Comparison of ENCODE assay signal across 18 mouse cellular contexts in the genomic region with DNA sequence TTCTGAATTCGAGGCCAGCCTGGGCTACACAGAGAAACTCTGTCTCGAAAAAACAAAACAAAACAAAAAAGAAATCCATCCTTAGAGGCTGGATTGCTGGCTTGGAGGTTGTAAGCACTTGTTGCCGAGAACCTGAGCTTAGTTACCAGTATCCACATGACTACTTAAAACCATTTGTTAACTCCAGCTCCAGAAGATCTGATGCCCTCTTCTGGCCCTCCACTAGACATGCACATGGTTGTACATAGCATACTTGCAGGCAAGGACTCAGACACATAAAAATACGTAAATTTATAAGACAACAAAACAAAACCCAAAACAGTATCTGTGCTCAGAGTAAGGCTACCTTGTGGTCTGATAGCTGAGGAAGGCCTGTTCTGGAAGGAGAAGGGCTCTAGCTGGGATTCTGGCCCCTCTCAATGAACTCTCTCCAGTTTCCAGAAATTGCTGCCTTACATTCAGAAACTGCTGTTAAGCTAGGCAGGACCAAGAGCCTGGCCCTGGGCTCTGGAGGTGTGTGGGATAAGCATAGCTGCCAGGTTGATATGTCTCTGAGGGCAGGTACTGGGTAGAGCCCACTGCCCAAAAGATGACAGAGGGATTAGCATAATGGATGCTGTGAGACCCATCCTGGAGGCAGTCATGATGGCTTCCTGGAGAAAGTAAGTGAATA. TPM values are rescaled to one million over a fixed set of nuclear protein-coding genes. Genes with fewer than 3 reads are reported as not detected.
DNase-seq lines count a peak whose midpoint lies in the region; ATAC-seq lines count a peak whose summit lies in the region.
"Had no signal": no experiment of that assay in that cellular context is flagged by ENCODE, and none has a peak within 500 bp of the region (broad histone marks: within the 10 kb centered on the region; RNA-seq: fewer than 3 reads in every experiment).

No protein-coding gene starts in this region.

- H3K4me1 ChIP-seq in kidney, embryonic 15.5 days = peaks cover 50% of the 10 kb centered on the region

- 91% methylated on average over 4 of the region's 4 CpGs for WGBS in kidney, embryonic 15.5 days

- no peaks in the 10 kb centered on the region for H3K27me3 ChIP-seq in kidney, embryonic 15.5 days
- H3K27me3 ChIP-seq: stomach, embryonic 15.5 days had no signal

- no peak overlapping the region for H3K27ac ChIP-seq in kidney, embryonic 15.5 days
- H3K27ac ChIP-seq: stomach, embryonic 15.5 days had no signal

- H3K9me3 ChIP-seq in kidney, embryonic 15.5 days (replicated peaks) = no peaks in the 10 kb centered on the region
- H3K9me3 ChIP-seq: stomach, embryonic 15.5 days had no signal

- peak; percentile 2 for DNase-seq in gastrocnemius, postnatal 10 days
- DNase-seq in gastrocnemius, postnatal 4 days (ENCODE audit: low spot score in 2 of 2) = no peak
- peak; percentile 3 for DNase-seq in kidney, adult 18-20 months
- peak; percentile 42 for DNase-seq in 3T3-L1 (ENCODE audit: low read depth, low spot score)
- DNase-seq in ES-CJ7 (ENCODE audit: low read depth, low spot score) = peak; percentile 54
- no peak for DNase-seq in urinary bladder, postnatal 25 days (ENCODE audit: low spot score)
- DNase-seq in frontal cortex, postnatal 25 days (ENCODE audit: low spot score in 2 of 2) = no peak
- DNase-seq: thymus, postnatal 25 days had no signal

- no peak overlapping the region for H3K4me2 ChIP-seq in kidney, embryonic 15.5 days
- H3K4me2 ChIP-seq: midbrain, embryonic 11.5 days; stomach, embryonic 15.5 days had no signal

- no peak overlapping the region for H3K4me3 ChIP-seq in kidney, embryonic 15.5 days (replicated peaks)
- H3K4me3 ChIP-seq: erythroblast, embryonic 14.5 days; stomach, embryonic 15.5 days had no signal

- no peak overlapping the region for H3K9ac ChIP-seq in kidney, embryonic 15.5 days
- H3K9ac ChIP-seq: stomach, embryonic 15.5 days had no signal

- peaks cover 83% of the 10 kb centered on the region for H3K36me3 ChIP-seq in kidney, embryonic 15.5 days

- no peak for ATAC-seq in kidney, embryonic 15.5 days (replicated peaks; ENCODE audit: low FRiP score)

RNA-seq across cellular contexts. Expression of gene Phyhd1, which starts 4.8 kb away (rescaled TPM):
- 10 to 100 TPM; 11.3 to 12.4 TPM for total RNA-seq in gastrocnemius, postnatal 10 days (2021)
- total RNA-seq in gastrocnemius, postnatal 4 days (2021) = 10 to 100 TPM; 16.7 to 19.3 TPM
- 11.5 and 13.3 TPM in 2 replicates for polyA plus RNA-seq in kidney, embryonic 15.5 days (2015; fragmentation: Nextera tagmentation; extraction: Ambion mirVana)

RNA-seq across cellular contexts. Expression of gene Gm28038, which starts 19.6 kb away (rescaled TPM):
- not detected for total RNA-seq in gastrocnemius, postnatal 10 days (2021)
- total RNA-seq in gastrocnemius, postnatal 4 days (2021) = not detected
- not detected in 2 replicates for polyA plus RNA-seq in kidney, embryonic 15.5 days (2015; fragmentation: Nextera tagmentation; extraction: Ambion mirVana)
- total RNA-seq: layer of hippocampus, postnatal 10 days had no signal
- polyA plus RNA-seq: erythroblast, embryonic 14.5 days; frontal cortex, adult 2 months; heart, embryonic 14.5 days; limb, embryonic 11.5 days; lung, embryonic 16.5 days; midbrain, embryonic 11.5 days; neural tube, embryonic 11.5 days; stomach, embryonic 15.5 days had no signal

RNA-seq across cellular contexts. Expression of gene Gm28035, which starts 20.8 kb away (rescaled TPM):
- under 1 TPM; 0.42 to 0.86 TPM for total RNA-seq in gastrocnemius, postnatal 10 days (2021)
- total RNA-seq in gastrocnemius, postnatal 4 days (2021) = 1 to 10 TPM; 1.0 to 1.3 TPM
- 0.26 and 0.33 TPM in 2 replicates for polyA plus RNA-seq in kidney, embryonic 15.5 days (2015; fragmentation: Nextera tagmentation; extraction: Ambion mirVana)
- polyA plus RNA-seq: erythroblast, embryonic 14.5 days had no signal

RNA-seq across cellular contexts. Expression of gene Lrrc8a, which starts 23.7 kb away (rescaled TPM):
- total RNA-seq in gastrocnemius, postnatal 10 days (2021) = 10 to 100 TPM; 21.2 to 22.1 TPM
- 10 to 100 TPM; 26.6 to 26.7 TPM for total RNA-seq in gastrocnemius, postnatal 4 days (2021)
- 40.1 and 41.7 TPM in 2 replicates for polyA plus RNA-seq in kidney, embryonic 15.5 days (2015; fragmentation: Nextera tagmentation; extraction: Ambion mirVana)

RNA-seq across cellular contexts. Expression of gene Dolk, which starts 24.9 kb away (rescaled TPM):
- total RNA-seq in gastrocnemius, postnatal 10 days (2021) = 10 to 100 TPM; 17.3 to 18.3 TPM
- total RNA-seq in gastrocnemius, postnatal 4 days (2021) = 10 to 100 TPM; 21.3 to 21.5 TPM
- polyA plus RNA-seq in kidney, embryonic 15.5 days (2015; fragmentation: Nextera tagmentation; extraction: Ambion mirVana) = 32.9 and 34.0 TPM in 2 replicates

Comparison
In these comparisons a context has a peak if more than half of its experiments do, and no peak if none do; other contexts are left out.
1. DNase-seq: peak in gastrocnemius, postnatal 10 days (single experiment), kidney, adult 18-20 months (single experiment), 3T3-L1 (single experiment) and ES-CJ7 (single experiment); none in gastrocnemius, postnatal 4 days (0 of 2), urinary bladder, postnatal 25 days (single experiment) and frontal cortex, postnatal 25 days (0 of 2).